ENCODE assay signal across 8 mouse cellular contexts in the genomic region with DNA sequence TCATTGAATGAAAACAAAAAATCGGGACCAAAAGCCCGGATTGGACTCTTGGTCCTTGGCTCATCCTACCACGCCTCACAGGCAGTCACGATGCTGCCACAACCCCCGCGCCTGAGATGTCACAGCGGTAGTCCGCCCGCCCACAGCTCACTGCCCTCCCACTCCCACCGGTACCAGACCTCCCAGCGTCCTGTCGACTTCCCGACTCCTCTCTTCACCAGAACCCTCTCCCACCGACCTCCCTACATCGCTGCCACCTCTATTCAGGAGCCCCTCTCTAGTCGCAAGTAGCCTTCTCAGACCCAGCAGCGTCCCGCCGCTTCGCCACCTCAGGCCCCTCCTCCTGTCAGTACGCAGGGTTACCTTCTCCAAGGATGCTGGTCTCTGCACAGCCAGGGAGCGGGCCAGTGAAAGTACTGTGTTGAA. TPM values are rescaled to one million over a fixed set of nuclear protein-coding genes. Genes with fewer than 3 reads are reported as not detected.
A peak's percentile ranks its signal among the peaks of the same experiment; 100 is the strongest.
DNase-seq lines count a peak whose midpoint lies in the region; ATAC-seq and TF ChIP-seq lines count a peak whose summit lies in the region.

No protein-coding gene starts in this region.

- TF ChIP-seq EP300 in MEL (IDR thresholded peaks at IDR 0.05; ENCODE audit: low read depth in 1 of 2, low read length in 2 of 2) = no peak

- no peak for TF ChIP-seq POLR2A in MEL (IDR thresholded peaks at IDR 0.05; ENCODE audit: control insufficient read depth in 1 of 2, insufficient read depth in 1 of 2, low read depth in 1 of 2, low read length in 2 of 2, poor library complexity in 1 of 2)
- no peak for TF ChIP-seq POLR2A in bone marrow macrophage, adult 2 months (IDR thresholded peaks at IDR 0.05; ENCODE audit: borderline replicate concordance, low read depth, low read length)

- TF ChIP-seq RAD21 in MEL (IDR thresholded peaks at IDR 0.05; ENCODE audit: low read depth, low read length) = no peak

- H3K27me3 ChIP-seq in MEL (ENCODE audit: control insufficient read depth in 1 of 2, insufficient read depth in 2 of 2, low read length in 2 of 2) = no peaks in the 10 kb centered on the region
- H3K27me3 ChIP-seq in forebrain, embryonic 15.5 days = no peaks in the 10 kb centered on the region
- no peaks in the 10 kb centered on the region for H3K27me3 ChIP-seq in liver, embryonic 15.5 days
- no peaks in the 10 kb centered on the region for H3K27me3 ChIP-seq in neural tube, embryonic 14.5 days (ENCODE audit: control insufficient read depth, insufficient read depth, low read length)

- peak overlapping the region; percentile 81 to 94 for H3K4me3 ChIP-seq in MEL (ENCODE audit: control insufficient read depth in 1 of 2, insufficient read depth in 1 of 2, low read depth in 2 of 2, low read length in 2 of 2)
- H3K4me3 ChIP-seq in bone marrow macrophage, adult 2 months (ENCODE audit: insufficient read depth, low read length) = peak overlapping the region; percentile 98
- peak overlapping the region; percentile 79 for H3K4me3 ChIP-seq in forebrain, embryonic 15.5 days
- peak overlapping the region; percentile 93 for H3K4me3 ChIP-seq in liver, embryonic 15.5 days (replicated peaks)
- peak overlapping the region; percentile 77 for H3K4me3 ChIP-seq in neural tube, embryonic 14.5 days (ENCODE audit: low read depth, low read length)

- peak; percentile 77 for DNase-seq in MEL (ENCODE audit: low read depth, low spot score)
- DNase-seq in heart, postnatal 25 days (ENCODE audit: low spot score) = peak; percentile 47
- peak; percentile 82 for DNase-seq in layer of hippocampus, adult 11-12 months (ENCODE audit: low spot score)
- DNase-seq in natural killer cell, adult 2 months (ENCODE audit: low spot score in 2 of 2) = no peak

- no peak for TF ChIP-seq CTCF in MEL (IDR thresholded peaks at IDR 0.05 in 2 of 3, conservative IDR thresholded peaks at IDR 0.05 in 1 of 3; ENCODE audit: control insufficient read depth in 1 of 3, insufficient read depth in 1 of 3, low read depth in 2 of 3, low read length in 3 of 3, poor library complexity in 1 of 3, severe bottlenecking in 1 of 3)
- TF ChIP-seq CTCF in bone marrow macrophage, adult 2 months (IDR thresholded peaks at IDR 0.05; ENCODE audit: low read depth, low read length) = no peak

- peak overlapping the region; percentile 78 for H3K9ac ChIP-seq in MEL (ENCODE audit: control insufficient read depth, low read depth, low read length, poor library complexity, severe bottlenecking)
- H3K9ac ChIP-seq in forebrain, embryonic 15.5 days (replicated peaks) = peak overlapping the region; percentile 76
- H3K9ac ChIP-seq in liver, embryonic 15.5 days = peak overlapping the region; percentile 87
- peak overlapping the region; percentile 79 for H3K9ac ChIP-seq in neural tube, embryonic 14.5 days (replicated peaks; ENCODE audit: low read depth, low read length)

- 0% methylated on average over 22 of the region's 22 CpGs for WGBS in forebrain, embryonic 15.5 days
- under 1% methylated on average over 22 of the region's 22 CpGs for WGBS in liver, embryonic 15.5 days (ENCODE audit: insufficient replicate concordance)
- WGBS in neural tube, embryonic 14.5 days = under 1% methylated on average over 22 of the region's 22 CpGs

- peak overlapping the region; percentile 50 for H3K4me2 ChIP-seq in forebrain, embryonic 15.5 days (replicated peaks)
- peak overlapping the region; percentile 87 for H3K4me2 ChIP-seq in liver, embryonic 15.5 days
- peak overlapping the region; percentile 66 for H3K4me2 ChIP-seq in neural tube, embryonic 14.5 days (ENCODE audit: low read depth, low read length)

- peaks cover 15% of the 10 kb centered on the region for H3K79me2 ChIP-seq in MEL (ENCODE audit: control insufficient read depth, insufficient read depth, low read length, poor library complexity)

- H3K9me3 ChIP-seq in MEL (replicated peaks; ENCODE audit: insufficient read depth, low read length) = no peaks in the 10 kb centered on the region
- no peaks in the 10 kb centered on the region for H3K9me3 ChIP-seq in forebrain, embryonic 15.5 days
- H3K9me3 ChIP-seq in liver, embryonic 15.5 days (replicated peaks) = no peaks in the 10 kb centered on the region
- H3K9me3 ChIP-seq in neural tube, embryonic 14.5 days (ENCODE audit: control insufficient read depth, low read length) = no peaks in the 10 kb centered on the region

- peaks cover 5 to 9% of the 10 kb centered on the region in 2 experiments; a peak in 3 of 4 replicates for H3K4me1 ChIP-seq in MEL (ENCODE audit: control insufficient read depth in 1 of 2, insufficient read depth in 2 of 2, low read length in 2 of 2)
- peaks cover 30% of the 10 kb centered on the region for H3K4me1 ChIP-seq in bone marrow macrophage, adult 2 months (ENCODE audit: control insufficient read depth, insufficient read depth, low read length)
- peaks cover 35% of the 10 kb centered on the region for H3K4me1 ChIP-seq in forebrain, embryonic 15.5 days
- peaks cover 52% of the 10 kb centered on the region for H3K4me1 ChIP-seq in liver, embryonic 15.5 days (replicated peaks)
- peaks cover 21% of the 10 kb centered on the region for H3K4me1 ChIP-seq in neural tube, embryonic 14.5 days (ENCODE audit: control insufficient read depth, insufficient read depth, low read length)

- intact Hi-C loops in heart, postnatal 25 days (cut with DNase I) = no loop called here

- H3K27ac ChIP-seq in MEL (ENCODE audit: control insufficient read depth, low read depth, low read length) = peak overlapping the region; percentile 38; the same call in 1 of the 2 replicates
- H3K27ac ChIP-seq in bone marrow macrophage, adult 2 months (ENCODE audit: insufficient read depth, low read depth, low read length) = peak overlapping the region; percentile 41
- peak overlapping the region; percentile 85 for H3K27ac ChIP-seq in forebrain, embryonic 15.5 days (replicated peaks)
- H3K27ac ChIP-seq in liver, embryonic 15.5 days (replicated peaks) = peak overlapping the region; percentile 80
- peak overlapping the region; percentile 85 for H3K27ac ChIP-seq in neural tube, embryonic 14.5 days (ENCODE audit: low read depth, low read length)

- ATAC-seq in forebrain, embryonic 15.5 days (replicated peaks) = peak; percentile 88
- ATAC-seq in liver, embryonic 15.5 days (ENCODE audit: insufficient read depth) = peak; percentile 56
- ATAC-seq in neural tube, embryonic 14.5 days (ENCODE audit: low read depth) = peak; percentile 84

- peaks cover 0 to 18% of the 10 kb centered on the region in 2 experiments; a peak in 3 of 4 replicates for H3K36me3 ChIP-seq in MEL (ENCODE audit: control insufficient read depth in 1 of 2, insufficient read depth in 2 of 2, low read length in 2 of 2)
- H3K36me3 ChIP-seq in forebrain, embryonic 15.5 days = peaks cover 3% of the 10 kb centered on the region; the same call in 1 of the 2 replicates
- H3K36me3 ChIP-seq in liver, embryonic 15.5 days (replicated peaks) = 0 out of 2 replicates have a peak, but pooled peaks cover 10% of the 10 kb centered on the region
- H3K36me3 ChIP-seq in neural tube, embryonic 14.5 days (ENCODE audit: control insufficient read depth, insufficient read depth, low read length) = no peaks in the 10 kb centered on the region

TF ChIP-seq in MEL, 35 proteins besides CTCF, POLR2A, EP300 and RAD21 (continues in another document):
- TF ChIP-seq HCFC1 (IDR thresholded peaks at IDR 0.05; ENCODE audit: low read depth, low read length) = no peak
- no peak for TF ChIP-seq MAX (IDR thresholded peaks at IDR 0.05; ENCODE audit: low read length)
- no peak for TF ChIP-seq BHLHE40 (IDR thresholded peaks at IDR 0.05; ENCODE audit: borderline replicate concordance, low read depth, low read length)
- TF ChIP-seq TCF12 (IDR thresholded peaks at IDR 0.05; ENCODE audit: low read depth, low read length) = no peak
- TF ChIP-seq MYB (IDR thresholded peaks at IDR 0.05; ENCODE audit: low read depth, low read length) = no peak
- 0 out of 2 replicates have a peak, but pooled peaks have one; percentile 36 for TF ChIP-seq TBP (IDR thresholded peaks at IDR 0.05; ENCODE audit: low read depth, low read length)
- peak; percentile 39; the same call in 1 of the 2 replicates for TF ChIP-seq MXI1 (IDR thresholded peaks at IDR 0.05; ENCODE audit: low read depth, low read length)
- no peak for TF ChIP-seq ETS1 (IDR thresholded peaks at IDR 0.05; ENCODE audit: low read depth, low read length)

RNA-seq across cellular contexts. Expression of a gene that starts 0.5 kb away (rescaled TPM):
- 9.4 and 11.6 TPM in 2 replicates for total RNA-seq in MEL (2012; rRNA removed)
- polyA plus RNA-seq in MEL (2012; ENCODE audit: insufficient read depth in 1 of 2, insufficient read length in 2 of 2, low read depth in 1 of 2, low replicate concordance in 2 of 2, missing spikeins in 1 of 2) = 10 to 100 TPM in 1 of 2 experiments, not detected in 1; 11.8 TPM
- 31.9 and 35.3 TPM in 2 replicates for polyA plus RNA-seq in bone marrow macrophage, adult 2 months (2012; ENCODE audit: insufficient read depth, insufficient read length, missing spikeins)
- polyA plus RNA-seq in forebrain, embryonic 15.5 days (2015; fragmentation: Nextera tagmentation; extraction: Ambion mirVana) = 23.5 and 27.0 TPM in 2 replicates
- 10 to 100 TPM; 14.9 to 16.9 TPM for total RNA-seq in heart, postnatal 25 days (2021)
- 8.8 and 9.2 TPM in 2 replicates for polyA plus RNA-seq in liver, embryonic 15.5 days (2015; fragmentation: Nextera tagmentation; extraction: Ambion mirVana)
- 9.5 and 10.6 TPM in 2 replicates for polyA plus RNA-seq in neural tube, embryonic 14.5 days (2014; fragmentation: Nextera tagmentation; extraction: Ambion mirVana)

RNA-seq across cellular contexts. Expression of a gene that starts 0.8 kb away (rescaled TPM):
- total RNA-seq in MEL (2012; rRNA removed) = 25.0 and 30.9 TPM in 2 replicates
- 100 to 1,000 TPM in 1 of 2 experiments, 10 to 100 TPM in 1; 73.1 to 286 TPM for polyA plus RNA-seq in MEL (2012; ENCODE audit: insufficient read depth in 1 of 2, insufficient read length in 2 of 2, low read depth in 1 of 2, low replicate concordance in 2 of 2, missing spikeins in 1 of 2)
- 37.1 and 38.0 TPM in 2 replicates for polyA plus RNA-seq in bone marrow macrophage, adult 2 months (2012; ENCODE audit: insufficient read depth, insufficient read length, missing spikeins)
- polyA plus RNA-seq in forebrain, embryonic 15.5 days (2015; fragmentation: Nextera tagmentation; extraction: Ambion mirVana) = 56.1 and 58.9 TPM in 2 replicates
- total RNA-seq in heart, postnatal 25 days (2021) = 10 to 100 TPM; 53.2 to 56.3 TPM
- polyA plus RNA-seq in liver, embryonic 15.5 days (2015; fragmentation: Nextera tagmentation; extraction: Ambion mirVana) = 12.0 and 13.4 TPM in 2 replicates
- 73.0 and 83.1 TPM in 2 replicates for polyA plus RNA-seq in neural tube, embryonic 14.5 days (2014; fragmentation: Nextera tagmentation; extraction: Ambion mirVana)

RNA-seq across cellular contexts. Expression of a gene that starts 46.5 kb away (rescaled TPM):
- 14.9 and 16.2 TPM in 2 replicates for total RNA-seq in MEL (2012; rRNA removed)
- 100 to 1,000 TPM in 1 of 2 experiments, 10 to 100 TPM in 1; 34.6 to 146 TPM for polyA plus RNA-seq in MEL (2012; ENCODE audit: insufficient read depth in 1 of 2, insufficient read length in 2 of 2, low read depth in 1 of 2, low replicate concordance in 2 of 2, missing spikeins in 1 of 2)
- 26.2 and 27.4 TPM in 2 replicates for polyA plus RNA-seq in bone marrow macrophage, adult 2 months (2012; ENCODE audit: insufficient read depth, insufficient read length, missing spikeins)
- polyA plus RNA-seq in forebrain, embryonic 15.5 days (2015; fragmentation: Nextera tagmentation; extraction: Ambion mirVana) = 117 and 120 TPM in 2 replicates
- 10 to 100 TPM; 25.3 to 29.3 TPM for total RNA-seq in heart, postnatal 25 days (2021)
- 28.2 and 29.3 TPM in 2 replicates for polyA plus RNA-seq in liver, embryonic 15.5 days (2015; fragmentation: Nextera tagmentation; extraction: Ambion mirVana)
- 70.6 and 73.1 TPM in 2 replicates for polyA plus RNA-seq in neural tube, embryonic 14.5 days (2014; fragmentation: Nextera tagmentation; extraction: Ambion mirVana)

Comparison
In these comparisons a context has a peak if more than half of its experiments do, and no peak if none do; other contexts are left out.
1. DNase-seq: peak in MEL (single experiment), heart, postnatal 25 days (single experiment) and layer of hippocampus, adult 11-12 months (single experiment); none in natural killer cell, adult 2 months (0 of 2).
2. Peak in every context shown above with its lines, with median percentiles within 50 percentile points of each other: H3K27ac ChIP-seq, H3K4me3 ChIP-seq, H3K9ac ChIP-seq, ATAC-seq and H3K4me2 ChIP-seq.